Mouse (Mus musculus) CH12.LX (cell line): ENCODE measurements around the gene Prps1. TPM values are rescaled to one million over a fixed set of nuclear protein-coding genes. Genes with fewer than 3 reads are reported as not detected.

ENCODE experiments used
- DNase-seq: peaks from one replicate; pipeline ENCODE4 v3.0.0-alpha.2; 2013; ENCODE audit errors: extremely low read depth
- H3K27ac ChIP-seq: 2 replicates; pipeline ENCODE4 v1.5.1; 2012; ENCODE audit warnings: low read depth, mild to moderate bottlenecking, control low read depth, moderate library complexity; ENCODE audit not compliant: insufficient read depth
- H3K27me3 ChIP-seq: replicated peaks from 2 replicates; pipeline ENCODE3; 2012; ENCODE audit warnings: inconsistent platforms
- H3K36me3 ChIP-seq, 2 experiments: replicated peaks in 1 of 2; 2 replicates each; pipeline versions ENCODE3 to v1.6.1; 2012; ENCODE audit warnings: inconsistent platforms in 1 of 2, low read length in 1 of 2, mild to moderate bottlenecking in 1 of 2, mixed read lengths in 1 of 2, moderate library complexity in 1 of 2; ENCODE audit not compliant: control insufficient read depth in 1 of 2, insufficient read depth in 1 of 2
- H3K4me1 ChIP-seq, 2 experiments: 2 replicates each; pipeline ENCODE4 v1.6.1; 2012; ENCODE audit warnings: inconsistent platforms in 1 of 2, moderate library complexity in 1 of 2; ENCODE audit not compliant: insufficient read depth in 2 of 2, control insufficient read depth in 1 of 2
- H3K4me2 ChIP-seq: 2 replicates; pipeline ENCODE4 v1.6.1; 2012; ENCODE audit warnings: low read depth, mild to moderate bottlenecking, control low read depth; ENCODE audit not compliant: poor library complexity, insufficient read depth, severe bottlenecking
- H3K4me3 ChIP-seq, 3 experiments: fragments of 150-350 bp in 1 of 3; sonication (generic) in 1 of 3; replicated peaks in 1 of 3; 2 replicates each; pipeline versions ENCODE3 to v1.5.1; 2011 to 2012; ENCODE audit warnings: low read depth in 2 of 3, low read length in 2 of 3, mild to moderate bottlenecking in 2 of 3, moderate library complexity in 2 of 3, control low read depth in 1 of 3, improper control_type of control experiment in 1 of 3, inconsistent platforms in 1 of 3, mixed read lengths in 1 of 3; ENCODE audit not compliant: poor library complexity in 1 of 3
- H3K79me2 ChIP-seq: replicated peaks from 2 replicates; pipeline ENCODE4 v1.6.1; 2012; ENCODE audit warnings: mild to moderate bottlenecking, moderate library complexity; ENCODE audit not compliant: control insufficient read depth, poor library complexity, insufficient read depth, severe bottlenecking; ENCODE audit errors: extremely low read depth
- H3K9ac ChIP-seq: 2 replicates; pipeline ENCODE4 v1.6.1; 2012; ENCODE audit warnings: low read depth, mild to moderate bottlenecking, control low read depth, moderate library complexity; ENCODE audit not compliant: insufficient read depth
- H3K9me3 ChIP-seq: replicated peaks from 2 replicates; pipeline ENCODE3; 2012; ENCODE audit warnings: low read length, inconsistent platforms, mixed read lengths
- CTCF ChIP-seq, 2 experiments: IDR thresholded peaks in 1 of 2; conservative IDR thresholded peaks in 1 of 2; 2 replicates each; pipeline ENCODE4 v1.5.1; 2011 to 2012; ENCODE audit warnings: low read depth in 2 of 2, low read length in 2 of 2, improper control_type of control experiment in 1 of 2, inconsistent platforms in 1 of 2, mild to moderate bottlenecking in 1 of 2, moderate library complexity in 1 of 2
- IRF4 ChIP-seq: IDR thresholded peaks from 2 replicates; pipeline ENCODE4 v1.6.1; 2014; ENCODE audit warnings: low read depth, mild to moderate bottlenecking, inconsistent platforms, low read length, improper control_type of control experiment
- JUN ChIP-seq: IDR thresholded peaks from 2 replicates; pipeline ENCODE4 v1.6.1; 2011; ENCODE audit warnings: low read depth, mild to moderate bottlenecking, low read length, improper control_type of control experiment, moderate library complexity; ENCODE audit not compliant: insufficient read depth
- MYC ChIP-seq: IDR thresholded peaks from 2 replicates; pipeline ENCODE4 v1.6.1; 2011; ENCODE audit warnings: low read depth, mild to moderate bottlenecking, improper control_type of control experiment, low read length
- PAX5 ChIP-seq: IDR thresholded peaks from 2 replicates; pipeline ENCODE4 v1.6.1; 2012; ENCODE audit warnings: low read length, inconsistent platforms, mixed read lengths
- POLR2A ChIP-seq: IDR thresholded peaks from 2 replicates; pipeline ENCODE4 v1.6.1; 2011; ENCODE audit warnings: low read depth, mild to moderate bottlenecking, improper control_type of control experiment, low read length
- POLR2AphosphoS2 ChIP-seq: IDR thresholded peaks from 2 replicates; pipeline ENCODE4 v1.6.1; 2011; ENCODE audit warnings: low read depth, low read length, improper control_type of control experiment
- RCOR1 ChIP-seq: conservative IDR thresholded peaks from 2 replicates; pipeline ENCODE4 v1.6.1; 2012; ENCODE audit warnings: low read depth, mild to moderate bottlenecking, inconsistent platforms, low read length, improper control_type of control experiment
- SMC3 ChIP-seq: IDR thresholded peaks from 2 replicates; pipeline ENCODE4 v1.6.1; 2011; ENCODE audit warnings: low read depth, low read length, improper control_type of control experiment
- TBP ChIP-seq: conservative IDR thresholded peaks from 2 replicates; pipeline ENCODE4 v1.6.1; 2011; ENCODE audit warnings: low read depth, low read length, improper control_type of control experiment
- TCF12 ChIP-seq: IDR thresholded peaks from 2 replicates; pipeline ENCODE4 v1.6.1; 2014; ENCODE audit warnings: low read depth, mild to moderate bottlenecking, inconsistent platforms, low read length, improper control_type of control experiment
- UBTF ChIP-seq: IDR thresholded peaks from 2 replicates; pipeline ENCODE4 v1.6.1; 2012; ENCODE audit warnings: low read depth, mild to moderate bottlenecking, inconsistent platforms, low read length, improper control_type of control experiment, moderate library complexity
- USF2 ChIP-seq: conservative IDR thresholded peaks from 2 replicates; pipeline ENCODE4 v1.6.1; 2011; ENCODE audit warnings: low read depth, low read length, improper control_type of control experiment
- ZC3H11A ChIP-seq: IDR thresholded peaks from 2 replicates; pipeline ENCODE4 v1.6.1; 2012; ENCODE audit warnings: low read depth, mild to moderate bottlenecking, inconsistent platforms, low read length, improper control_type of control experiment
- ZMIZ1 ChIP-seq: IDR thresholded peaks from 2 replicates; pipeline ENCODE4 v1.6.1; 2012; ENCODE audit warnings: low read depth, mild to moderate bottlenecking, inconsistent platforms, low read length, improper control_type of control experiment
- dilution Hi-C: fragments of 300-500 bp; cut with MboI; formaldehyde crosslinking; loops from 2 replicates; pipeline ENCODE4 v1.14.3; 2020; ENCODE audit warnings: low sequenced_read_pairs; ENCODE audit not compliant: extremely low pct_unique_long_range_greater_than_20kb, extremely low pct_ligation_motif_present
- in situ Hi-C: fragments of 300-500 bp; cut with MboI; formaldehyde crosslinking; loops from 3 replicates; pipeline ENCODE4 v1.14.3; 2019; ENCODE audit warnings: low sequenced_read_pairs, low pct_ligation_motif_present, low pct_unique_long_range_greater_than_20kb, mixed read lengths
- polyA plus RNA-seq: library from polyadenylated mRNA; unstranded; fragments of >175 nt; gene quantifications from 2 replicates; pipeline ENCODE4 v1.2.1, GENCODE M21; 2012; ENCODE audit warnings: low read depth; ENCODE audit not compliant: insufficient read length
- total RNA-seq, 2 experiments: library from RNA; depleted of rRNA; stranded (reverse); fragments of 300-350 nt in 1 of 2; fragments of >200 nt in 1 of 2; gene quantifications; 2 replicates each; pipeline ENCODE4 v1.2.3; 2012 to 2014

The Prps1 gene
- total and polyA plus RNA-seq, 3 experiments = 52.9 to 163 (median 128) TPM

GRCm38 (mm10) chrX:140431981-140432380 lies 24.4 kb upstream of the Prps1 start:
- H3K9me3 ChIP-seq = no peaks in the 10 kb centered on the region
- H3K4me1 ChIP-seq = peaks cover 10 to 27% of the 10 kb centered on the region in 2 experiments
- no peak overlapping the region for H3K4me2 ChIP-seq
- no peaks in the 10 kb centered on the region for H3K79me2 ChIP-seq
- dilution Hi-C loops (no loop called here), in situ Hi-C loops (no loop called here)
- no peak overlapping the region for H3K27ac ChIP-seq
- H3K27me3 ChIP-seq = no peaks in the 10 kb centered on the region
- H3K4me3 ChIP-seq = no peak overlapping the region
- no peak overlapping the region for H3K9ac ChIP-seq
- TF ChIP-seq ZMIZ1 (no peak), IRF4 (no peak), TBP (no peak), JUN (no peak), POLR2AphosphoS2 (no peak), USF2 (no peak), TCF12 (no peak)
- DNase-seq = no peak
- no peaks in the 10 kb centered on the region for H3K36me3 ChIP-seq

GRCm38 (mm10) chrX:140432786-140433185 lies 23.6 kb upstream of the Prps1 start:
- TF ChIP-seq TBP (no peak), MYC (no peak), POLR2A (no peak), JUN (no peak), ZC3H11A (no peak), ZMIZ1 (no peak), UBTF (no peak), PAX5 (no peak), IRF4 (no peak), SMC3 (no peak), RCOR1 (no peak), CTCF (conservative IDR thresholded peaks at IDR 0.05 in 1 of 2, IDR thresholded peaks at IDR 0.05 in 1 of 2; ENCODE audit: low read depth in 2 of 2, low read length in 2 of 2) (no peak), POLR2AphosphoS2 (no peak)
- TF ChIP-seq, all 38 proteins: peak for 0
- no peaks in the 10 kb centered on the region for H3K27me3 ChIP-seq

More at GRCm38 (mm10) chrX:140432786-140433185, 23.6 kb upstream of the Prps1 start:
- DNase-seq = no peak
- Histone ChIP-seq H3K36me3 (no peaks in the 10 kb centered on the region), H3K9ac (no peak overlapping the region), H3K27ac (no peak overlapping the region), H3K9me3 (no peaks in the 10 kb centered on the region), H3K79me2 (no peaks in the 10 kb centered on the region), H3K4me2 (no peak overlapping the region), H3K4me3 (no peak overlapping the region), H3K4me1 (peaks cover 5 to 19% of the 10 kb centered on the region in 2 experiments)
- in situ Hi-C loops (no loop called here), dilution Hi-C loops (no loop called here)
